Comparison of ENCODE assay signal across 29 mouse cellular contexts in the genomic region with DNA sequence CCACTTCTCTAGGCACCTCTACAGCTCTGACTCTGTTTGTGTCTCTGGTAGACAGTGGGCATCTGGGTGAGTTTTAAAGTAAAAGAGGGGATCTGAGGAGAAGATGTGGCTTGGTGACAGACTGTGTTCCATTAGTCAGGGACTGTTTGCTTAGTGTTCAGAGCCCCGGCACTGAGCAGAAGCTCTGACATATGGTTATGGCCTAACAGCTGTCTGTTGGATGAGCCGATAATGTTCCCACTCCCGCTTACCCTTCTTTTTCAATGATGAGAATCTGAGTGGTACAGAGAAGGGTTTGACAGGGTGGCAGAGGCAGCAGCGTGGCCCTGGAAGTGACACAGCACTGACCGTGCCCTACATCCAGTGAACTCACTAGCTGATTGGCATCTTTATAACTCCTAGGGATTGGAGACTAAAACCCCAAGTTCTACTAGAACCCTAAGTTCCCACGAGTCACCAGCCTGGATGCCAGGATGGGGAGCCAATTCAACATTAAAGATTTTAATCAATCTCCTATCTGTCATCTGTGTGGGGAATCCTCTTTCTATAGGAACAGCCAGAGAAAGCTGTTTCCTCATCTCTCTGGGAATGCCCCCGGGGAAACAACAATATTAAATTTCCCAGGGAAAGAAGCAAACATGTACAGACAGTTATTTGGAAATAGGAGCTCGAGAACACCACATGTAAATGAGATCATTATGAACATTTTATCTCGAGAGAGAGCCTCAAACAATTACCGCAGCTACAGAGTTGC.
DNase-seq lines count a peak whose midpoint lies in the region; ATAC-seq and TF ChIP-seq lines count a peak whose summit lies in the region.
"Had no signal": no experiment of that assay in that cellular context is flagged by ENCODE, and none has a peak within 500 bp of the region (broad histone marks: within the 10 kb centered on the region; RNA-seq: fewer than 3 reads in every experiment).

No protein-coding gene starts in this region.

- H3K4me2 ChIP-seq in hindbrain, embryonic 13.5 days, result no peak overlapping the region
- H3K4me2 ChIP-seq: embryonic facial prominence, embryonic 13.5 days; heart, embryonic 12.5 days; hindbrain, embryonic 12.5 days; limb, embryonic 15.5 days; lung, embryonic 14.5 days; midbrain, embryonic 13.5 days; neural tube, embryonic 12.5 days had no signal

- no peaks in the 10 kb centered on the region for H3K36me3 ChIP-seq in hindbrain, embryonic 13.5 days
- H3K36me3 ChIP-seq in hindbrain, embryonic 10.5 days, result no peaks in the 10 kb centered on the region
- no peaks in the 10 kb centered on the region for H3K36me3 ChIP-seq in heart, embryonic 10.5 days
- H3K36me3 ChIP-seq: embryonic facial prominence, embryonic 13.5 days; G1E; heart, embryonic 12.5 days; hindbrain, embryonic 12.5 days; limb, embryonic 15.5 days; midbrain, embryonic 13.5 days; neural tube, embryonic 12.5 days had no signal

- H3K4me1 ChIP-seq in hindbrain, embryonic 13.5 days (replicated peaks), result no peaks in the 10 kb centered on the region; the same call in 1 of the 2 replicates
- 0 out of 2 replicates have a peak, but pooled peaks cover 6% of the 10 kb centered on the region for H3K4me1 ChIP-seq in hindbrain, embryonic 10.5 days (replicated peaks)
- H3K4me1 ChIP-seq in heart, embryonic 10.5 days, result peaks cover 16% of the 10 kb centered on the region; the same call in 1 of the 2 replicates
- H3K4me1 ChIP-seq: embryonic facial prominence, embryonic 13.5 days; hindbrain, embryonic 12.5 days; limb, embryonic 15.5 days; midbrain, embryonic 13.5 days; neural tube, embryonic 12.5 days had no signal

- TF ChIP-seq CTCF in brain, embryonic 14.5 days (IDR thresholded peaks at IDR 0.05; ENCODE audit: borderline replicate concordance, extremely low read depth, insufficient read depth, insufficient read length), result no peak

- H3K27ac ChIP-seq in hindbrain, embryonic 13.5 days, result 0 out of 2 replicates have a peak overlapping the region, but pooled peaks have one; percentile 3
- H3K27ac ChIP-seq in hindbrain, embryonic 10.5 days, result no peak overlapping the region
- no peak overlapping the region for H3K27ac ChIP-seq in heart, embryonic 10.5 days
- H3K27ac ChIP-seq: embryonic facial prominence, embryonic 13.5 days; hindbrain, embryonic 12.5 days; limb, embryonic 15.5 days; liver, embryonic 14.5 days; midbrain, embryonic 13.5 days; neural tube, embryonic 12.5 days had no signal

- no peak for DNase-seq in hindbrain, embryonic 10.5 days (ENCODE audit: low spot score)
- DNase-seq in brain, embryonic 14.5 days (ENCODE audit: low read depth), result peak; percentile 50
- peak; percentile 66 for DNase-seq in layer of hippocampus, adult 11-12 months (ENCODE audit: low spot score)
- peak; percentile 39 to 73 for DNase-seq in layer of hippocampus, postnatal 14 days (ENCODE audit: low spot score in 2 of 2)
- DNase-seq in heart, embryonic 10.5 days (ENCODE audit: low spot score), result no peak
- DNase-seq in adrenal gland, postnatal 4 days (ENCODE audit: low spot score in 2 of 2), result no peak
- DNase-seq: adrenal gland, postnatal 36 days; B cell, adult 2 months; cerebellum, adult 2 months; cerebellum, postnatal 25 days; gastrocnemius, postnatal 10 days; heart, adult 11 months; heart, postnatal 10 days; kidney, adult 8-10 months; kidney, postnatal 14 days; lung, embryonic 14.5 days; right cerebral cortex, postnatal 14 days had no signal

- no peaks in the 10 kb centered on the region for H3K9me3 ChIP-seq in hindbrain, embryonic 13.5 days
- no peaks in the 10 kb centered on the region for H3K9me3 ChIP-seq in hindbrain, embryonic 10.5 days
- no peaks in the 10 kb centered on the region for H3K9me3 ChIP-seq in heart, embryonic 10.5 days
- H3K9me3 ChIP-seq: embryonic facial prominence, embryonic 13.5 days; G1E; heart, embryonic 12.5 days; hindbrain, embryonic 12.5 days; limb, embryonic 15.5 days; midbrain, embryonic 13.5 days; neural tube, embryonic 12.5 days had no signal

- H3K27me3 ChIP-seq in hindbrain, embryonic 13.5 days, result no peaks in the 10 kb centered on the region
- no peaks in the 10 kb centered on the region for H3K27me3 ChIP-seq in hindbrain, embryonic 10.5 days (ENCODE audit: insufficient read depth, poor library complexity, severe bottlenecking)
- no peaks in the 10 kb centered on the region for H3K27me3 ChIP-seq in heart, embryonic 10.5 days (ENCODE audit: insufficient read depth, poor library complexity, severe bottlenecking)
- H3K27me3 ChIP-seq: CH12.LX; embryonic facial prominence, embryonic 13.5 days; heart, embryonic 12.5 days; hindbrain, embryonic 12.5 days; limb, embryonic 15.5 days; midbrain, embryonic 13.5 days; neural tube, embryonic 12.5 days; Patski had no signal

- 71% methylated on average over 10 of the region's 10 CpGs for WGBS in hindbrain, embryonic 13.5 days
- WGBS in hindbrain, embryonic 10.5 days, result 83% methylated on average over 10 of the region's 10 CpGs
- 83% methylated on average over 10 of the region's 10 CpGs for WGBS in heart, embryonic 10.5 days

- H3K4me3 ChIP-seq in hindbrain, embryonic 13.5 days, result no peak overlapping the region
- no peak overlapping the region for H3K4me3 ChIP-seq in hindbrain, embryonic 10.5 days
- H3K4me3 ChIP-seq in heart, embryonic 10.5 days, result no peak overlapping the region
- H3K4me3 ChIP-seq: embryonic facial prominence, embryonic 13.5 days; heart, embryonic 12.5 days; hindbrain, embryonic 12.5 days; limb, embryonic 15.5 days; midbrain, embryonic 13.5 days; neural tube, embryonic 12.5 days had no signal

- ATAC-seq in hindbrain, embryonic 13.5 days (ENCODE audit: low FRiP score), result no peak
- ATAC-seq: inflammation-experienced regulatory T-cells, adult 6 months; midbrain, embryonic 13.5 days; Patski had no signal

- no peak for TF ChIP-seq POLR2A in brain, embryonic 14.5 days (IDR thresholded peaks at IDR 0.05; ENCODE audit: borderline replicate concordance, extremely low read depth, insufficient read depth, insufficient read length, poor library complexity, severe bottlenecking)

- H3K9ac ChIP-seq in hindbrain, embryonic 13.5 days, result no peak overlapping the region
- H3K9ac ChIP-seq: embryonic facial prominence, embryonic 13.5 days; heart, embryonic 12.5 days; hindbrain, embryonic 12.5 days; limb, embryonic 15.5 days; liver, embryonic 14.5 days; lung, embryonic 14.5 days; midbrain, embryonic 13.5 days; neural tube, embryonic 12.5 days had no signal

Comparison
In these comparisons a context has a peak if more than half of its experiments do, and no peak if none do; other contexts are left out.
1. DNase-seq: peak in brain, embryonic 14.5 days (single experiment), layer of hippocampus, adult 11-12 months (single experiment) and layer of hippocampus, postnatal 14 days (2 of 2); none in hindbrain, embryonic 10.5 days (single experiment), heart, embryonic 10.5 days (single experiment) and adrenal gland, postnatal 4 days (0 of 2).